Mouse (Mus musculus) duodenum, adult 2 months (tissue): ENCODE data around the gene Gm49450. TPM values are rescaled to one million over a fixed set of nuclear protein-coding genes. Genes with fewer than 3 reads are reported as not detected.

Source experiments
- polyA plus RNA-seq: library from polyadenylated mRNA; depleted of rRNA; stranded (reverse); fragments of >200 nt; gene quantifications from 2 replicates; pipeline ENCODE4 v1.2.3, GENCODE M21; 2012; ENCODE audit warnings: low replicate concordance; rRNA removed

Gene Gm49450
- polyA plus RNA-seq, result 33.8 and 39.7 TPM in 2 replicates

GRCm38 (mm10) chr15:98953401-98954356 is at the start of gene Gm49450, which contains the start of gene Tuba1a:
TSS of gene Gm49450 (minus strand) at chr15:98953551.
TSS of gene Tuba1a (minus strand) at chr15:98953703.

GRCm38 (mm10) chr15:98934217-98934839 is 19.0 kb downstream of the Gm49450 start, which contains the start of gene Tuba1b:
TSS of gene Tuba1b (minus strand) at chr15:98934565.

GRCm38 (mm10) chr15:98917538-98918498 is 35.5 kb downstream of the Gm49450 start, which contains the start of gene Lmbr1l:
TSS of gene Lmbr1l (minus strand) at chr15:98918231.

GRCm38 (mm10) chr15:98897928-98898800 is 55.2 kb downstream of the Gm49450 start, which contains the start of gene Dhh:
TSS of gene Dhh (minus strand) at chr15:98898540.

GRCm38 (mm10) chr15:98893940-98894745 is 59.2 kb downstream of the Gm49450 start, which contains the start of gene Rhebl1:
TSS of gene Rhebl1 (minus strand) at chr15:98894540.

Other genes starting within 250 kb of the Gm49450 start
- 0.07 and 0.12 TPM in 2 replicates for gene Ccdc65, start 245.3 kb downstream of the Gm49450 start, polyA plus RNA-seq
- 18.0 and 30.8 TPM in 2 replicates for gene Fkbp11, start 225.4 kb downstream of the Gm49450 start, polyA plus RNA-seq
- gene Arf3, start 190.3 kb downstream of the Gm49450 start, polyA plus RNA-seq, result 38.7 and 67.0 TPM in 2 replicates
- gene Wnt10b, start 175.4 kb downstream of the Gm49450 start, polyA plus RNA-seq, result 0.17 and 0.19 TPM in 2 replicates
- gene Wnt1, start 163.7 kb downstream of the Gm49450 start, polyA plus RNA-seq, result not detected in 2 replicates
- 0.09 TPM in 1 of 2 replicates, not detected in the other for gene Ddn, start 144.1 kb downstream of the Gm49450 start, polyA plus RNA-seq
- 41.8 and 47.9 TPM in 2 replicates for gene Prkag1, start 122.0 kb downstream of the Gm49450 start, polyA plus RNA-seq
- 18.7 and 19.0 TPM in 2 replicates for gene Kmt2d, start 82.3 kb downstream of the Gm49450 start, polyA plus RNA-seq
- 8.3 and 16.5 TPM in 2 replicates for gene Rhebl1, start 59.0 kb downstream of the Gm49450 start, polyA plus RNA-seq
- 0.38 and 0.48 TPM in 2 replicates for gene Dhh, start 55.0 kb downstream of the Gm49450 start, polyA plus RNA-seq
- 90.8 and 281 TPM in 2 replicates for gene Lmbr1l, start 35.3 kb downstream of the Gm49450 start, polyA plus RNA-seq
- 358 and 428 TPM in 2 replicates for gene Tuba1b, start 19.0 kb downstream of the Gm49450 start, polyA plus RNA-seq
- 74.1 and 81.7 TPM in 2 replicates for gene Tuba1a, start 152 bp upstream of the Gm49450 start, polyA plus RNA-seq
- 246 and 414 TPM in 2 replicates for gene Tuba1c, start 76.3 kb upstream of the Gm49450 start, polyA plus RNA-seq
- gene Prph, start 101.6 kb upstream of the Gm49450 start, polyA plus RNA-seq, result 7.2 and 7.3 TPM in 2 replicates
- 9.2 and 15.0 TPM in 2 replicates for gene Troap, start 121.0 kb upstream of the Gm49450 start, polyA plus RNA-seq
- gene C1ql4, start 134.3 kb upstream of the Gm49450 start, polyA plus RNA-seq, result not detected in 2 replicates
- 39.0 and 41.7 TPM in 2 replicates for gene Dnajc22, start 139.6 kb upstream of the Gm49450 start, polyA plus RNA-seq
- 2.8 and 3.3 TPM in 2 replicates for gene Spats2, start 172.4 kb upstream of the Gm49450 start, polyA plus RNA-seq